Mouse (Mus musculus) heart, embryonic 13.5 days (tissue): Measurements from ENCODE around the gene Tmem86a. TPM values are rescaled to one million over a fixed set of nuclear protein-coding genes. Genes with fewer than 3 reads are reported as not detected.

Source experiments
- microRNA-seq: library from miRNA; unstranded; fragments of <30 nt; microRNA quantifications from one replicate; pipeline ENCODE4, GENCODE M21; 2016
- polyA plus RNA-seq: library from polyadenylated mRNA; unstranded; fragments of >200 nt; fragmentation: Nextera tagmentation; extraction: Ambion mirVana; gene quantifications from 2 replicates; pipeline ENCODE4 v1.2.1, GENCODE M21; 2015

The Tmem86a gene
- polyA plus RNA-seq, 1 experiment from 2014 or later = 22.5 TPM

Small RNAs within 50 kb of the gene (microRNA-seq; reads per million reads assigned to microRNA genes)
- gene Mir7056 = not detected

Other genes starting within 250 kb of the Tmem86a start
- 2,723 and 3,293 TPM in 2 replicates for gene Ldha, start 209.1 kb upstream of the Tmem86a start, polyA plus RNA-seq
- not detected in 2 replicates for gene Ldhc, start 189.4 kb upstream of the Tmem86a start, polyA plus RNA-seq
- 165 and 182 TPM in 2 replicates for gene Tsg101, start 130.6 kb upstream of the Tmem86a start, polyA plus RNA-seq
- gene Uevld, start 92.1 kb upstream of the Tmem86a start, polyA plus RNA-seq = 7.5 and 8.0 TPM in 2 replicates
- gene Gm9999, start 67.0 kb upstream of the Tmem86a start, polyA plus RNA-seq = not detected in 2 replicates
- gene Spty2d1, start 42.2 kb upstream of the Tmem86a start, polyA plus RNA-seq = 13.1 and 13.4 TPM in 2 replicates
- gene Ptpn5, start 83.1 kb downstream of the Tmem86a start, polyA plus RNA-seq = 0.12 and 0.29 TPM in 2 replicates
- not detected in 2 replicates for gene Mrgpra6, start 154.3 kb downstream of the Tmem86a start, polyA plus RNA-seq
- gene Mrgpra9, start 202.2 kb downstream of the Tmem86a start, polyA plus RNA-seq = not detected in 2 replicates